Mouse (Mus musculus): ENCODE data around the gene Nlgn1.

- TF ChIP-seq MAX (IDR thresholded peaks at IDR 0.05; ENCODE audit: low read depth), result no peak
- no peak for TF ChIP-seq E2F4 (IDR thresholded peaks at IDR 0.05; ENCODE audit: insufficient read depth)
- no peak for TF ChIP-seq MYOD1 (IDR thresholded peaks at IDR 0.05; ENCODE audit: control insufficient read depth in 1 of 3, insufficient read length in 2 of 3, low read depth in 2 of 3)
- no peak for TF ChIP-seq TCF12 (IDR thresholded peaks at IDR 0.05; ENCODE audit: insufficient read depth, poor library complexity, severe bottlenecking)
- no peak for TF ChIP-seq USF1 (IDR thresholded peaks at IDR 0.05; ENCODE audit: low read depth)
- no peak for TF ChIP-seq POLR2AphosphoS2 (IDR thresholded peaks at IDR 0.05; ENCODE audit: insufficient read length, low read depth)
- no peak for TF ChIP-seq POLR2A (IDR thresholded peaks at IDR 0.05; ENCODE audit: insufficient read length, low read depth)
- TF ChIP-seq MYOG (IDR thresholded peaks at IDR 0.05; ENCODE audit: control insufficient read depth in 1 of 3, insufficient read depth in 1 of 3, insufficient read length in 2 of 3, low read depth in 2 of 3), result no peak
- TF ChIP-seq REST (IDR thresholded peaks at IDR 0.05; ENCODE audit: insufficient read depth, insufficient read length), result no peak
Measured at GRCm38 (mm10) chr3:26230006-26230405, 102.3 kb downstream of the Nlgn1 start.
